Mouse (Mus musculus) frontal cortex, postnatal 25 days (tissue): ENCODE measurements at regions not wholly inside any gene's neighbourhood (a gene's known extent, or its start where the extent isn't known, plus 50 kb on each side); places are given as distances from the start of the nearest gene placed in this dataset.
A peak's percentile ranks its signal among the peaks of the same experiment; 100 is the strongest.
"Not testable (repeated sequence)": the region's sequence is repeated elsewhere in the genome, so short reads cannot be mapped to it uniquely, and the experiment has no call there.

ENCODE experiments used
- DNase-seq, 2 experiments: peaks; one replicate each; pipeline ENCODE4 v3.0.0; 2022; ENCODE audit warnings: low spot score in 2 of 2

DNA sequence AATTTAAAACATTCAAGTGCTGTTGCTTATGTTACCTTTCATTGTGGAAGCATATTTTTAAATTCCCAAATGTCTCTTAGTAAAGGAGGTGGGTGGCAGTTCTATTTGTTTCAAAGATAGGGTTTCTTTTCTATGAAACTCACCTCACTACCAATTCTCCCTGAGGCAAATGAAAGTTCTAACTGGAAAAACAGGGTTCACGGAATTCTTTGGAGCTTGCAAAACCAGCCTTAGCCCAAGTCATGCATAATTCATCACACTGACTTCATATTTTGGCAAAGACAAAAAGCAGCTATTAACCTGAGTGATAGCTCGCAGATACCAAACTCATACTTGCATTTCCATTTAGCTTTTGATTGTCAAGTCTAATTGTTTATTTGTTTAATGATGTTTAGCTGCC lies 73.8 kb downstream of the Dio2 start:
- no peak for DNase-seq

DNA sequence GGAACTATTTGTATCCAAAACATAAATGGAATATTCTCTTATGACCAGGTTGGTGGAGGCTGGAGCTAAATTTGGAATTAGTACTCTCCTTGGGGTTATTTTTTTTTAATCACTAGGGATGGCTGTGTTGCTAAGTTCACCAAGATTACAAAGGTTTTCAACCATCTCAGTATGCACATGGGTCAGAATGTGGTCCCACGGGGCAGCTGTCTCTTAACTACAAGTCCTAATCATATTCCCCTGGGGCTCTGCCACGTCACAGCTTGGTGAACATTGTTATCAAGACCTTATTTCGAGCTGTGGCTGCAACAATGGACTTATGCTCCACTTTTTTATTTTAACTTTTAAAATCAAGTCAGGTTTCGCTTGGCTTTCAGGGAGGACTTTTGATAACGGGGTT lies 92.8 kb downstream of the Dio2 start:
- no peak for DNase-seq

DNA sequence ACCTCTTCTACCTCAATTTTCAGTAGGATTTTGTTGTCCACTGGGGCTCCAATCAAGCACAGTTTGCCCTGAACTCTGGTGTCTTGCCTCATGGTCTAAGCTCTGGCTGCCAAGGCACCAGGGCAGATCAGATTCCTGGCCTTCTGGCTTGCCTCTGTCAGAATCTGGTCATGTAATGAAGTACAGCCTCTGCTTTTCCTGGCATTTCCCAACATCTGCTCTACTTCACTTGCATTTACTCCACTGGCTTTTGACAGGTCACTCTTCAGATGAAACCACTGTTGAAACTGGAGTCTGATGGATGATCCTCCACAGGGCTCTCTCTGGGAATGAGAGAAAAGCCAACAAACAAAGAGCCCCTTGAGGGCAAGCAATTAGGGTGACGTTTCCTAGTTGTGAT lies 94.3 kb downstream of the Dio2 start:
- no peak for DNase-seq

DNA sequence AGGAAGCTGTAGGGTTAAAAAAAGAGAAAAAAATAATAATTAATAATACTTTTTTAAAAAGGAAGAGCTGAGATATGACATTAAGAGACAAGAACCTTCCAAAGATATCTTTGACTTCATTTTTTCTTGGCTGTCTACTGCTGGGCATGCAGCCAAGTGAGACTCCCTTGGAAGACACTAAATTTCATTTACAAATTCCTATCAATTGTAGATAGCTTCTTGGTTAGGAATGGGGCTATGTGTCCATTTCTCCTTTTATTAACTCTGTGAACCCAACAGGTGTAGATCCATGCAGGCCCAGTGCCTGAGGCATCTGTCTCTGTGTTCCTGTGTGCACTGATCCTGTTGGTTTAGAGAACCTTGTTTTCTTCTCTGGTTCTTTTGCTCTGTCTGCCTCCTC lies 113.4 kb downstream of the Dio2 start:
- DNase-seq, result no peak

DNA sequence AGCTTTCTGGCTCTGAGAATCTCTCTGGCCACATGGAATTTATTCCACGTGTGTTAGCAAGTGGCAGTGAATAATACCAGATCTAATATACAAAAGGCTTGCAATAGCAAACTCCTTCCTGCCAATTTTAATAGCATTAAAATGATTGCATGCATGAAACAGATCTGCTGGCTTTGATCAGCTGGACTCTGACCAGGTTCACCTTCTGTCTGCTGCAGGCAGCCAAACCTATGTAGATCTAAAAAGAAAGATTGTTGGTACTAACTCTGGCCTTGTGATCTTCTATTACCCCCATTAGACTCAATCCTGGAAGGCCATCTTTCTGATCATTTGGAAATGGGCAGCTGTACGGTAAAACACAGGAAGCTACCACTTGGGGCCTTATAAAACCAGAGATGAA lies 114.8 kb downstream of the Dio2 start:
- no peak for DNase-seq

DNA sequence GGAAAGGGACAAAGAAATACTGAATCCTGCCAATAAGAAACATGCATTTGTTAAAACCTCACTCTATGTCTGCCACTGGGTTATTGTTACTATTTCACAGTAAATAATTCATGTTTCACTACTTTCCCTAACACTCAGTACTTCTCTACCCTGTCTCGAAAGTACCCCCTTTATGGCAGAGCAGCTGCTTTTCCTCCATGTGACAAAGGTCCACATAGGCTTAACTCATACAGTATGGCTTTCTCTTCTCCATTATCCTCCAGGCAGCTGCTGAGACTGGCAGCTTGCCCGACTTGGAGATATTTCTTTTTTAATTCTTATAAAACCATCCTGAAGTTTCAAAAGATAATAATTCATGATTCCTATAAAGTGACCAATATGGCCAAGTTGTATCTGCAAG lies 129.4 kb downstream of the Dio2 start:
- DNase-seq, result no peak

DNA sequence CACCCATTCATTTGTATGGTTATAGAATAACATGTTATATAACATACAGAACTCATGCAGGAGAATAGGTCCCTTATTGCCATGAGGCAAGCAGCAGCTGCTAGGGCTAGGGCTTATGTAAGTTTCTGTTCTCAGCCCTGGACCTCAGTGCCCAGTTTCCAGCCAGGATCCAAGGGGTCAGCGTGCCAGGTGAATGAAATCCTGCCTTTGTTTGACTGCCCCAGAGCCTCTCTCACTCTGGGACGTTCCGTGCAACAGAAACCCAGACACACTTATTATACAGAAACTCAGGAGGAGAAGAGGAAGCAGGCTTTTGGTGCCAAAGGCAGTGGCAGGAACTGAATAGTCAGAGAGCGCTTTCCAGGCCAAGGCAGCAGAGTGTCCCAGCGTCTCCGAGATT lies 130.3 kb downstream of the Dio2 start:
- peak; percentile 4 to 13 for DNase-seq

DNA sequence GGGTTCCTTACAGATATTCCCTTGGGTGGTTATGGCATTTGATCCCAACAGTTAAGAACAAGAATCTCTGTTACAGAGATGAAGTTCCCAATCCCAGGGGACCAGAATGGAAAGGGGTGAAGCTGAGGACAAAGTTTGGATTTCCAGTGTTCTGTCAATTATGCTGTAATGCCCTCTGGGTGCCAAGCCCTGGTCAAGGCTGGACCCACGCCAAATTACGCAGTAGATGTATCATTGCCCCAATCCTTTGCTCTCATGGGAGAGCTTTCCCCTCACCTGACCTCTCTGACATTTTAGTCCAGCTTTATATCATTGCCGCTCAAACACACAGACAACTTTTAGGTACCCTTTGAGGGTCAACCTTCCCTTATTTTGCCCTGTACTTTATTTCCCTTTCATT lies 158.2 kb downstream of the Dio2 start:
- DNase-seq, result no peak

DNA sequence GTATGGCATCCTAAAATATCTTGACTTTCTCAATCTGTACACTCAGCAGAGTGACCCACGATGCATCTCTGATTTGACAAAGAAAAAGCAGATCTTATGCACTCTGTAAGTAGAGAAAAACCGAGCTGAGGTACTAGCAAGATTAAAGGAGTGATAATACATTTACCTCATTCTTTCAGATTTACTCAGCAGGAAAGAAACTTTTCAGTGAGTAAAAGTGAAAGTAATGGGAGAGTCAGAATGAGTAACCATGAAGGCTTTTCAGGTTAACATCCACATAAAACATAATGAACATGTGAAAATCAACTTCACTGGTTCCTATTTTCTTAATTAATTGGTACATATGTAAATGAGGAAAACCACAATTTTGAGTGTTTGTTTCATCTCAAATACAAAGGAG lies 162.1 kb downstream of the Dio2 start:
- no peak for DNase-seq

DNA sequence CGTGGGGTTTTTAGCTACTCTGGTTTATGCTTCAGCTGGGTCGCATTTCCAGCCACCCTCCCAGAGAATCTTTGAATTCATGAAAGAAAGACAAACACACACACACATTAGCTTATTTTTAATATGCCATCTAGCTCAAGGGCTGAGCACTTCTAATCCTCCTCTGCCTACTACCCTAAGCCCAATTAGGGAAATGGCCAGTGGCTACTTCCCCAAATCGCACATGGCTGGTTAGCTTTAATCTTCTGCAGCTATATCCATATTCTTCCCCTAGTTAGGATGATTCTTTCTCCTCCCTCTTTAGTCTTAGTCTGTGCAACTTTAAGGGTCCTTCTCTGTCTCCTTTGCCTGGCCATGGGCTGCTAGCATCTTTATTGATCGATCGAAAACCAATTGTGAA lies 166.3 kb downstream of the Dio2 start:
- DNase-seq, result no peak

DNA sequence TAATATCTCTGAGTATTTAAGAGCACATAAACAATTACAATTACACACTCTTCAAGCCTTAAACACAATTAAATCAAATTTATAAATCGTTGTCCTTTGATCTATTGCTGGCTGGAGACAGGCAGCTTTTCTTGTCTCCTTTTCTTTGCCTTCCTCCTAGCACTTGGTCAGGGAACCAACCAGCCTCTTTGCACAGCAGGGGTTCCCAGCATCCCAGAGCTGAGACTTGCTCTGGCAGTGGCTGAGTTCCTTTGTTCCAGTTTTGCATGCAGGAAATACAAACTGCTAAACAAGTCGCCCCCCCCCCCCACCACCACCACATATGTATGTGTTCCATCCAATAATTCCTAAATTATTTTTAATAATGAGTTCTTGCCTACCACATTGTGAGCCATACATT lies 166.7 kb downstream of the Dio2 start:
- DNase-seq, result no peak

DNA sequence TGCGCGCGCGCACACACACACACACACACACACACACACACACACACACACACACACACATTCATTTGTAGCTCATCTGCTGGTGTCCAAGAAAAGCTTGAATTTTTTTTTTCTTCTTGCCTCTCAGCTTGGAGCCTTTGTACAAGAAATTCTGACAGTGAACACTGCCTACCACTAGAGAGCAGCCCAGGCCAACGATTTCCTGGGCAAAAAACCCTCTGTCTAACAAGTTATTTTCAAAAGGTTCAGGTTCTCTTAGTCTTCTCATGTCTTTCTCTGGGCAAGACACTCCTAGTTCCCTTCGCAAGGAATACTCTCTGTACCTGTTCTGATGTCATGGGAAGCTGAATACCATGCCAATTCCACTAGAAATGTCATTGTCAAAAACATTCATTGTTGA lies 171.9 kb downstream of the Dio2 start:
- DNase-seq, result peak; percentile 20 to 44

DNA sequence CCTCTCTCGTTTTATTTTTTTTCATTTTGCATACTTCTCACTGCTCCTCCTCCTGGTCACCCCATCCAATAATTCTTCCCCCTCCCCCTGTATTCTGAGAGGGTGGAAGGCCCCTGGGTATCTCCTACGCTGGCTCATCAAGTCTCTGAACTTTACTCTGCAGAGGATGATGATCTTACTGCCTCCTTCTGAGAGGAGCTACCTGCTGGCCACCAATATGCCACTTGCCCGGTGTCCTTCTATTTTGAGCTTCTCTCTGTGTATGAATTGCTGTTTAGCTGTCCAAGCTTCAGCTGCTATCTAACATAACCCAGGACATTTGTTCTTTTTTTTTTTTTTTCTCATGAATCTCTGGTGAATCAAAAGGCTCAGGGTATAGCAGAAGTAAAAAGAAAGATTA lies 173.2 kb downstream of the Dio2 start:
- no peak for DNase-seq

DNA sequence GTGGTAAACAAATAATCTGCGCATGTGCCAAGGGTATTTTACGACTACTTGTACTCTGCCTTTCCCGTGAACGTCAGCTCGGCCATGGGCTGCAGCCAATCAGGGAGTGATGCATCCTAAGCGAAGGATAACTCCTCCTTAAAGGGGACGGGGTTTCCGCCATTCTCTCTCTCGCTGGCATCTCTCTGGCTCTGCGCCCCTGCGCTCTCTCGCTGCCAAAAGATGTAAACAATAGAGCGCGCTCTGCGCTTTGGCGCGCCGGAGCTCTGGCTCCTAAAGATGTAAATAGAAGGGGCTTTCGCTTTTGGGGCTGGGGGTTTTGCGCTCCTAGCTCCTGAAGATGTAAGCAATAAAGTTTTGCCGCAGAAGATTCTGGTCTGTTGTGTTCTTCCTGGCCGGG lies 173.6 kb downstream of the Dio2 start:
- not testable (repeated sequence) for DNase-seq

DNA sequence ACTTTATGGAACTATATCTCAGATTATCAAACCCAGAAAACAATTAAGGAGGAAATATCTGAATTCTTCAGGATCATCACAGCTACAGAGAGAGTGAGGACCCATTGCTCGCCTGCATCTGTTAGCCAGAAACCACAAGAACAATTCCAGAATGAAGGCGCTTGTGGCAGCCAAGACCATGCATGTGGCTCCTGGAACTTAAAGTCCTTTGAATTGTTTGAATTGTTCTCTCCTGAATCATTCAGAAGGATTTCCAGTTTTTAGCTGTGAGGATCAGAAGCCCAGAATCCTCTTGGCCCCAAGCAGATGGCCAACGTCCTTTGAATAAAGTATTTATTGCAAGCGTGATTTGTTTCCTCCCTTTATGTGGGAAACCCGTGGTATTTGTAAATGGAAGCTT lies 195.9 kb downstream of the Dio2 start:
- no peak for DNase-seq
